Mouse (Mus musculus) E14TG2a.4 (cell line): Measurements from ENCODE around the gene Hist1h3f.
A peak's percentile ranks its signal among the peaks of the same experiment; 100 is the strongest.
"Not testable (repeated sequence)": the region's sequence is repeated elsewhere in the genome, so short reads cannot be mapped to it uniquely, and the experiment has no call there.

ENCODE experiments used
- H3K27me3 ChIP-seq: 2 replicates; pipeline ENCODE4 v1.6.1; 2014; ENCODE audit warnings: low read length, control low read depth; ENCODE audit not compliant: insufficient read depth
- H3K36me3 ChIP-seq: 2 replicates; pipeline ENCODE4 v1.6.1; 2014; ENCODE audit warnings: low read length, control low read depth; ENCODE audit not compliant: insufficient read depth
- H3K4me1 ChIP-seq: replicated peaks from 2 replicates; pipeline ENCODE4 v1.6.1; 2014; ENCODE audit warnings: low read depth, low read length, control low read depth
- H3K4me3 ChIP-seq: replicated peaks from 2 replicates; pipeline ENCODE4 v1.5.1; 2014; ENCODE audit warnings: mild to moderate bottlenecking, low read length
- H3K9me3 ChIP-seq: 2 replicates; pipeline ENCODE4 v1.6.1; 2014; ENCODE audit warnings: low read length, control low read depth
- CTCF ChIP-seq: conservative IDR thresholded peaks from 2 replicates; pipeline ENCODE4 v1.5.1; 2014; ENCODE audit warnings: low read length
- NANOG ChIP-seq: IDR thresholded peaks from 2 replicates; pipeline ENCODE4 v1.6.1; 2014; ENCODE audit warnings: borderline replicate concordance, low read length, mixed read lengths
- POU5F1 ChIP-seq: IDR thresholded peaks from 2 replicates; pipeline ENCODE4 v1.6.1; 2014; ENCODE audit warnings: low read length, borderline replicate concordance

The Hist1h3f gene

DNA sequence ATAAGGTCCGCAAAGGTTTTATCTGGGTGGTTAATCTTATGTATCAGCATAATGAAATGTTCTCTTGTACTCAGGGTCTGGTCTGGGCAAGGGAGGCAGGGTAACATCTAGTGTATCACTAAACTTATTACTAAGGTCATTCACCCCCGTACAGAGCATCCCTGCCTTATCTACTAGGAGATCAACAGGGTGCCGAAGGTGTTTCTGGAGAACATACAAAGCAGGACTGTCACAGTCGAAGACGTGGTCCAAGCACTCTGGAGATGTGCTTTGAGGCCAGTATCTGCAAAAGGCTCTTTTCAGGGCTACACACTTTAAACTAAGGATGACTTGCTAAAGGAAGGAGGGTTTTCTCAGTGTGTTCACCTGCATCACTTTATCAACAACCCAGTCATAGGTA lies 2.8 kb downstream of the Hist1h3f start:
- H3K27me3 ChIP-seq = no peaks in the 10 kb centered on the region
- no peaks in the 10 kb centered on the region for H3K9me3 ChIP-seq
- no peak overlapping the region for H3K4me3 ChIP-seq
- TF ChIP-seq POU5F1 = no peak
- no peak for TF ChIP-seq CTCF
- no peak for TF ChIP-seq NANOG
- peaks cover 23% of the 10 kb centered on the region for H3K4me1 ChIP-seq
- H3K36me3 ChIP-seq = no peaks in the 10 kb centered on the region

DNA sequence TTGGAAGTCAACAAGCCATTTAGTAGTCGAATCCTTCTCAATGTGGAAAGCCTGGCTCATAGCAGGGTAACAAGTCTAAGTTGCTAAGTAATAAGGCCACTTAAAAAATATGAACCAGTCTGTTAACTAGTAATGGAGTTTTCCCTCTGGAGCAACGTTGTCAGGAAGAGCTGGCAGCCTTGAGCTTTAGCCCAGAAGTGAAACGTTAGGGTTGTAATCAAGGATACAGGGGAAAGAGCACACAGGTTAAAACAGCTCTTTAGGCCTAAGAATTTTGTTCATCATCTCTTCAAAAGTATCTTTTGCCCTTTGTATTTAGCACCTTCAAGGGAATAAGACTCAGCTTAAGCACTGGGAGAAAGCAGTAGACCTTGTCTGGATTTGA lies 6.9 kb downstream of the Hist1h3f start:
- no peak for TF ChIP-seq CTCF
- TF ChIP-seq NANOG = no peak
- TF ChIP-seq POU5F1 = no peak
- H3K4me1 ChIP-seq = peaks cover 29% of the 10 kb centered on the region
- H3K27me3 ChIP-seq = no peaks in the 10 kb centered on the region
- no peaks in the 10 kb centered on the region for H3K9me3 ChIP-seq
- peak overlapping the region; percentile 75 for H3K4me3 ChIP-seq
- no peaks in the 10 kb centered on the region for H3K36me3 ChIP-seq

DNA sequence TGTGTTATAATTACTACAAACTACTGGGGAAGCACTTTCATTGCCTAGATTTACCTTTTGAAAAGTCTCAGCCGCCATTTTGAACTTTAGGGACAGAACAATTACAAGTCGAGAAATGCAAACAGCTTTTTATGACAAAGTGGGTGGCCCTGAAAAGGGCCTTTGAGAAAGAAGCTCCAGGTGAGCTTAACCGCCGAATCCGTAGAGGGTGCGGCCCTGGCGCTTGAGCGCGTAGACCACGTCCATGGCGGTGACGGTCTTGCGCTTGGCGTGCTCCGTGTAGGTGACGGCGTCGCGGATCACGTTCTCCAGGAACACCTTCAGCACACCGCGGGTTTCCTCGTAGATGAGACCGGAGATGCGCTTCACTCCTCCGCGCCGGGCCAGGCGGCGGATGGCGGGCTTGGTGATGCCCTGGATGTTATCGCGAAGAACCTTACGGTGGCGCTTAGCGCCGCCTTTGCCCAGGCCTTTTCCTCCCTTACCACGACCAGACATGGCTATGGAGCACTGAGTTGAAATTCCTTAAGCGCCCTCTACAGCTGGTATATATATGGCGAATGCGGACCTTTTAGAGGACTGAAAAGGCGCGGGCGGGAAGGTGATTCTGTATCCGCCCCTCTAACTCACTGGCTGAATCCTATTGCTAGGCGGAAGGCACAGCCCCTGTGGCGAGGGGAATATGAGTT lies 7.4 kb downstream of the Hist1h3f start, which contains the start of gene Hist1h4f:
Gene Hist1h4f (minus strand): TSS at position 503 of the 689 bp plus-strand sequence.
- not testable (repeated sequence) for H3K36me3 ChIP-seq, H3K27me3 ChIP-seq, H3K9me3 ChIP-seq
- H3K4me3 ChIP-seq = peak within 1 kb of the TSS; percentile 75
- peaks cover 26% of the 10 kb centered on the region for H3K4me1 ChIP-seq

DNA sequence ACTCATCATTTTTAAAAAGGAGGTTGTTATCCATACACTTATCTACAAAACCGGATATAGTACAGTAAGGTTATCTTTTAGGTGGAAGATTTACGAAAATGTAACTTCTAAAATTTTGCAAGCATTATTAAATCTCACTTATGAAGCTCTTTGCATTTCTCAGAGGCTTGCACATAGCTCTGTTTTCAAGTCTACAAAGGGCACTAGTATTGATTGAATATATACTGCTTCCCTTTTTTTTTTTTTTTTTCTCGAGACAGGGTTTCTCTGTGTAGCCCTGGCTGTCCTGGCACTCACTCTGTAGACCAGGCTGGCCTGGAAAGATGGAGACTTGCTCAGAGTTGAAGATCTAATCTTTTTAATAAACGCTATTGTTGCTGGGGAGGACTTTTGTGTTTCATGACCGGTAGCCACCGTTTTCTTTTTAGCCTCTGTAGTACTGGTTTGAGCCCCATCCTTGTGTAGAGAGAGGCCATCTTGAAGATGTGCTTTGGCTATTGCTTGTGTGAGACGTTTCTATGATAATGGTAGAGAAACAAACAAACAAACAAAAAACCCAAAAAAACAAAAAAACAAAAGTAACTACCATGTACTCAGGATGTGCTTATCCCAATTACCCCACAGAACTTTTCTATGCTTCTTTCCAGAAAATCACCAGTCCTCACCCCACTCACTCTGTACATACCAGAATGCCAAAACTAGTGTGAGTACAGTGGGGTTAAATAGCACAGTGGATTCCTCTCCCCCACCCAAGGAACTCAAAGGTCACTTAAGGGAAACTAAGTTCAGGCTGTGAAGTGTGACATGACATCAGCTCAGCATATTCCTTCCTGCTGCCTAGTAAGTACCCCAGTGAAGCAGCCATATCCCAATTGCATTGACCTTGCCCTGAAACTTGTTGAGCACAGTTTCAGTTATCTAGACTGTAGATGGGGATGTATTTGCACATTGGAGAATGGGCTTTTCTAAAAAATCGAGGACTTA lies 8.4 kb downstream of the Hist1h3f start:
- Histone ChIP-seq H3K4me1 (peaks cover 27% of the 10 kb centered on the region), H3K36me3 (no peaks in the 10 kb centered on the region), H3K4me3 (peak overlapping the region; percentile 75), H3K27me3 (no peaks in the 10 kb centered on the region), H3K9me3 (no peaks in the 10 kb centered on the region)
- TF ChIP-seq POU5F1 = no peak
- TF ChIP-seq CTCF = no peak
- no peak for TF ChIP-seq NANOG

DNA sequence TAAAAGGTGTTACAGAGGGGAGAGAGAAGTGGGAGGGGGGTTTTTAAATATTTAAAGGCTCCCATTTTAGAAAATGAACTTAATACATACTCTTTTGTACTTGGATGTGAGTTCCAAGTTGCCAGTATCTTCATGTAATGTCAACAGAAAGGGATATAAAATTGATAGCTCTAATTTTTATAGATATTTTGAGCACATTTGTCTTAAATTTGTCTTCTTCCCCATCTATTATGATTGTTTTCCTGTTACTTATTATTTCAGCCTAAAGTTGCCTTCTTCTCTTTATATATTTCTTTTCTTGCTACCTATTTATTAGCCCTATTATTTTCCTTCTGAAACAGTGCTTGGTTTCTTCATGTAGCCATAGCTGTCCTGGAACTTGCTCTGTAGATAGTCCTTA lies 9.1 kb downstream of the Hist1h3f start, which contains the start of gene Hist1h1d:
Gene Hist1h1d (plus strand): TSS at position 301 of the 400 bp plus-strand sequence.
- no peaks in the 10 kb centered on the region for H3K27me3 ChIP-seq
- H3K4me3 ChIP-seq = peak within 1 kb of the TSS; percentile 75
- H3K36me3 ChIP-seq = no peaks in the 10 kb centered on the region
- no peak for TF ChIP-seq CTCF
- no peak for TF ChIP-seq POU5F1
- no peak for TF ChIP-seq NANOG
- H3K9me3 ChIP-seq = no peaks in the 10 kb centered on the region
- peaks cover 30% of the 10 kb centered on the region for H3K4me1 ChIP-seq

DNA sequence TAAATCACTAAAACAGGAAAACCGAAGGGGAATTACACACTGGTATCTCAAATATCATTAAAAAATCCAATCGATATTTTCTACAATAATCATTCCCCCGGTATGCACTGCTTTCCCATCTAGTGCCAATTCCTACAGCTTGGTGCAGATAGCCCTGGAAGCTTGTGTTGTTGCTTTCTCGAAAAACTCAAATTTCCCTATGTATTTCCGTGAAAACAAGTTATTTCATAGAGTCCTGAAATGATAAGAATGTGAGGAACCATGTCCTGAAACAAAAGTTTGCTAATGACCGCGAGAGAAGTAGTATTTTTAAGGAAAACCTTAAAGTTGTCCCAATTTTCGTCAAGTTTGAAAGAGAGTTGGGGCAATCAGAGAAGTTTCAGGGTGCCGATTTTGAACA lies 10.5 kb downstream of the Hist1h3f start:
- peaks cover 30% of the 10 kb centered on the region for H3K4me1 ChIP-seq
- H3K27me3 ChIP-seq = no peaks in the 10 kb centered on the region
- H3K4me3 ChIP-seq = peak overlapping the region; percentile 78
- no peaks in the 10 kb centered on the region for H3K9me3 ChIP-seq
- TF ChIP-seq CTCF (no peak), NANOG (no peak), POU5F1 (no peak)
- H3K36me3 ChIP-seq = no peaks in the 10 kb centered on the region

DNA sequence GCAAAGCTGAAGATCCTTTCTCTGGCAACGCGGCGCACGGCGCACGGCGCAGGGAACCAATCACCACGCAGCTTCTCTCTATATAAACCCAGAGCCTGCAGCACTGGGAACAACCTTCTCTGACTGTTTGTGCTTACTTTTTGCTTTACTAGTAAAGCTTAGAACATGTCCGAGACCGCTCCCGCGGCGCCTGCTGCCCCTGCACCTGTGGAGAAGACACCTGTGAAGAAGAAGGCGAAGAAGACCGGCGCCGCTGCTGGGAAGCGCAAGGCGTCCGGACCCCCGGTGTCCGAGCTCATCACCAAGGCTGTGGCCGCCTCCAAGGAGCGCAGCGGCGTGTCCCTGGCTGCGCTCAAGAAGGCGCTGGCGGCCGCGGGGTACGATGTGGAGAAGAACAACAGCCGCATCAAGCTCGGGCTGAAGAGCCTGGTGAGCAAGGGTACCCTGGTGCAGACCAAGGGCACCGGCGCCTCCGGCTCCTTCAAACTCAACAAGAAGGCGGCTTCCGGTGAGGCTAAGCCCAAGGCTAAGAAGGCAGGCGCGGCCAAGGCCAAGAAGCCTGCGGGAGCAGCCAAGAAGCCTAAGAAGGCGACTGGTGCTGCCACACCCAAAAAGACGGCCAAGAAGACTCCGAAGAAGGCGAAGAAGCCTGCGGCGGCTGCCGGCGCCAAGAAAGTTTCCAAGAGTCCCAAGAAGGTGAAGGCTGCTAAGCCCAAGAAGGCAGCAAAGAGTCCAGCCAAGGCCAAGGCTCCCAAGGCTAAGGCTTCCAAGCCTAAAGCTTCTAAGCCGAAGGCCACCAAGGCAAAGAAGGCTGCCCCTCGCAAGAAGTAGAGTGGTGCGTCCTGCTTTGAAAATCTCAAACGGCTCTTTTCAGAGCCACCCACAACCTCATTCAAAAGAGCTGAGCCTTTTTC lies 11.3 kb downstream of the Hist1h3f start:
- Histone ChIP-seq H3K27me3 (no peaks in the 10 kb centered on the region), H3K4me3 (peak overlapping the region; percentile 78), H3K36me3 (no peaks in the 10 kb centered on the region), H3K9me3 (no peaks in the 10 kb centered on the region), H3K4me1 (peaks cover 29% of the 10 kb centered on the region)
- no peak for TF ChIP-seq NANOG
- TF ChIP-seq CTCF = no peak
- no peak for TF ChIP-seq POU5F1
